Mouse (Mus musculus): ENCODE measurements around the gene Chpt1.

- no peak for TF ChIP-seq CTCF (IDR thresholded peaks at IDR 0.05; ENCODE audit: borderline replicate concordance, insufficient read depth, low read length)
- no peak for TF ChIP-seq POLR2A (IDR thresholded peaks at IDR 0.05; ENCODE audit: low read depth, low read length)
Measured at GRCm38 (mm10) chr10:88457816-88458215, 46.1 kb downstream of the Chpt1 start.

Data from embryonic fibroblast, embryonic 13.5 days (primary cell).